Mouse (Mus musculus): ENCODE results near the gene Smarca2. TPM values are rescaled to one million over a fixed set of nuclear protein-coding genes. Genes with fewer than 3 reads are reported as not detected.
A peak's percentile ranks its signal among the peaks of the same experiment; 100 is the strongest.
"Not testable (repeated sequence)": the region's sequence is repeated elsewhere in the genome, so short reads cannot be mapped to it uniquely, and the experiment has no call there.

The Smarca2 gene
- total RNA-seq, 4 experiments from 2014 or later, result 78.3 to 92.2 (median 79.8) TPM

DNA sequence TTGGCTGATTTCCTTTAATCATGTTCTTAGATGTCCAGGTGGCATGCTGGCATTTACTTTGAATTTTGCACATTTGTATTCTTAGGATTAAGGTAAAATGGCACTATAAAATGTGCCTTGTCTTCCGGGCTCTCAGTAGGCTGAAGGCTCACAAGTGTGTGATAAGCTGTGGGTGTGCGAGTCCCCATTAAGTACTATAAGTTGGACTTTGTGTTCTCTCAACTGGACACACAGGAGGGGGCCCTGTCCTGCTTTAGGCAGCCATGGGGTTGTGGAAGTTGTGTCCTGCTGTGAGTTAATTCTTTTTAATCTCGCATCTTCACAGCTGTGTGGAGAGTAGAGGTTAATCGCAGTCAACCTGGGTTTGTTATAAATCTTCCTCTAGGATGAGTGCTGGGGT is 85.7 kb downstream of the Smarca2 start:
- DNase-seq (ENCODE audit: low spot score), result no peak

DNA sequence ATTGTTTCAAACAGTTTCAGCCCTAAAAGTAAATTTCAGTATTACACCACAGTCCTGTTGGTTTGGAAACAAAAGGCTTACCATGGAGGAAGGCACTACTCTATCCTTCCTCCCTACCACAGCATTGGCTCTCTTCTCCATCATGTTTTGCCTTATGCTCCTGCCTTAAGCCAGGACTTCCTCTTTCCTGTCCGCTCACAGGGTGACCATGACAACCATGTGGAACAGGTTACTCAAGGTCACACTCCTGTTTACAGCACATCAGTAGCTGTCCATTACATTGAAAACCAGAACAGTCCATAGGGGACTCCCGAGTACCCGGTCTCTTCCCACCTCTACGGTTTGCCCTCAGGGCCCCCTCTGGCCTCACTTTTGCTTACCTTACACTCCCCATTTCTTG is 92.3 kb downstream of the Smarca2 start:
- DNase-seq (ENCODE audit: low spot score), result no peak

DNA sequence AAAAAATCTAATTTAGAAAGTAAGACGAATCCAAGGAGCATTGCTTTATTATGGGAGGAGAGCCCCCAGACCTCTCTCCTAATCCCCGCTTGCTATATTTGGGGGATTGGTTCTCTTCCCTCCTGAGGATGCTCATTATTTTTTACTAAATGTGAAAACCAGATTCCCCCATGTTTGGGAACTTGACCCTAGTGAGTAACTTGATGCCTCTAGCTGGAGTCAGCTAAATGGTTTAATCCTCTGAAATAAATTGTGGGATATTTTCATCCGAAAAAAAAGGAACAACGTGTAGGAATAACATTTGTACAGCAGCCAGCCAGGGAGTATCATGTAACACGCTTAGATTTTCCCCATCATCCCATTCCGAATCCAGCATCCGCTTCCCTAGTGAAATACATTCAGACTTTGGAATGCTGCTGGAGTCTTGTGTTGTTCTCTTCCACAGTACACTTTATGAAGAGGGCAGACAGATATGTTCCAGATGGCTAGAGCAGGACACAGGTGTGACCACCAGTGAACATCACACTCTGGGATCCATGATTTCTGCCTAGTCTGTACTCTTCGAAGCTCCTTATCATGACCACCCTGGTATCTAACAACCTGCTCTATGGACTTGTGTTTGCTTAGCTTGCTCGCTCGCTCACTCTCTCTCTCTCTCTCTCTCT is 99.8 kb downstream of the Smarca2 start:
- DNase-seq (ENCODE audit: low spot score), result no peak

DNA sequence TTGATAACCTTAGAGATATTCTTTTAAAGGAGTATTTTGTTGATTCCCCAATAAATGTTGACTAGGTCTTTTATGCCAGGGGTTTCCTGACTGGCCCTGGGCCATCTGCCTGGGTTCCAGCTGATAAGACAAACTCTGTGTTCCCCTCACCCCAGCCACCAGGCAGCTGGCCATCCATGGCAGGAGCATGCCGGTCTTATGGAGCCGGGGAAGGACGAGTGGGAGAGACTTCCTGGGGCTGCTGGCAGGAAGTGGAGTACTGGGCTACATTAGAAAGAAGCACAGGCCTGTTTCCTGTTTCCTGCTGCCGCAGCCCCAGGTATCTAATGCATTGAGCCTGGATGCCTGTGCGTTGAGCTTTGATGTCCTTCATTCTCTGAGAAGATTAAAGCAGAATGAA is 102.1 kb downstream of the Smarca2 start:
- DNase-seq (ENCODE audit: low spot score), result no peak

DNA sequence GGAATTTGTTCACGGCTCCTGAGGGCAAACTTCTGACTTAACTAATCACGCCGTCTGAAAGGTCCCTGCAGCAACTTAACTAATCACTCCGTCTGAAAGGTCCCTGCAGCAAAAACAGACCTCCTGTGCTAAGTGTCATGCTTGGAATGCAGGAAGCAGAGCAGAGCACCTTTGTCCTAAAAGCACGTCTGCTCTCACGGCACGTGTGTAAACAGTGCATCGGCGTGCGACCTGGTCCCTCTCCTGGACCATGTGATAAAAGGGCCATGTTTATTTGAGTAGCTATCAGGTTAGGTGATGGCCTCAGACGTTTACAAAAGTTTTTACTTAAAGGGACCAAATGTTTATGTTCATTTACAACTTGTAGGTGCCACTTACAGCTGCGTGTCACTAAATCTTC is 104.2 kb downstream of the Smarca2 start:
- DNase-seq (ENCODE audit: low spot score), result no peak

DNA sequence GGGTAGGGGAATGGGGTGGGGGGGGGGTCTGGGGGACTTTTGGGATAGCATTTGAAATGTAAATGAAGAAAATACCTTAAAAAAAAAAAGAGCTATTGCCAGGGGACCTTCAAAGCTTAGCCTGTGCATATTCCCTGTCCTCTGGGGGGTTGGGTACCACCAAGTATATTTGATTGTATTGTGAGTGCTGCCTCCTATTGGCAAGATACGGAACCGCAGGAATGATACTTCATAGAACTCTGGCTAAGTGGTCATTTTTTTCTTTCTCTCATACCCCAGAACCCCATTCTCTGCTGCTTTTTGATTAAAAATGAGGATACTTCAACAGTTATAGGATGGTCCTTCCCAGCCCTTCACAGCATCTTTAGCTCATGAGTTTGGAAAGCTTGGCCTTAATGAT is 106.4 kb downstream of the Smarca2 start:
- DNase-seq (ENCODE audit: low spot score), result no peak

DNA sequence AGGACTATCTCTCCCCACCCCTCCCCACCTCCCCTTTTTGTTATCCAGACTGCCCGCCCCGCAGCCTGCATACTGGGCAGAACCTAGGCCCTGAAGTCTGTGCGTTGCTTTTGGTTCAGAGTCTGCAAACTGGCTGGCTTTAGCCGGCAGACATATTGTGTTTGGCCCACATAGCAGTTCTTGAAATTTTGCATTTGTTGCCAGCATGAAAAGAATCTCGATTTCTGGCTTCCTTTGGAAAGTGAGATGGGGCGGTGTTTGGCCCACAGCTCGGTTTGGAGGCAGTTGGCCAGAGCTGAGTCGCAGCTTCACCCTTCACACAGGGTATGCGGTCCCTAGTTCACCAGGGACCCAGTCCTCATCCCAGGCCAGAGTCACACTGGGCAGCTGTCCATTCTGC is 111.4 kb downstream of the Smarca2 start:
- peak; percentile 24 for DNase-seq (ENCODE audit: low spot score)

DNA sequence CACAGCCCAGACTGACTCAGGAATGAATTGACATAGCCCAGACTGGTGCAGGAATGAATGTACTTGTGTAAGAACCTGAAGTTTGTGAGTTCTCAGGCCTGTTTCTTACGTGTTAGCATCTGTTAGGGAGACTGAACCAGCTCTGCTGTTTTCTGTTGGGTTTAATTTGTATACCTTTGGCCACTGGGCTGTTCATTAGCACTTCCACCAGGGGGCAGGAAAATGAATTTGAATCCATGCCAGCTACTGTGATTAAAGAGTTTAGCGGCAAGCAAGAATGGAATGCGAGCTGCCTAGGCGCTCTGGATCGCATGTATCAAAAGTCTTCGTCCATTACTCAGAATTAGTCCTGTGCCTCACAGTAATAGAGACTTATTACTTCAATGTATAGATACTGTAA is 113.4 kb downstream of the Smarca2 start:
- DNase-seq (ENCODE audit: low spot score), result peak; percentile 81

DNA sequence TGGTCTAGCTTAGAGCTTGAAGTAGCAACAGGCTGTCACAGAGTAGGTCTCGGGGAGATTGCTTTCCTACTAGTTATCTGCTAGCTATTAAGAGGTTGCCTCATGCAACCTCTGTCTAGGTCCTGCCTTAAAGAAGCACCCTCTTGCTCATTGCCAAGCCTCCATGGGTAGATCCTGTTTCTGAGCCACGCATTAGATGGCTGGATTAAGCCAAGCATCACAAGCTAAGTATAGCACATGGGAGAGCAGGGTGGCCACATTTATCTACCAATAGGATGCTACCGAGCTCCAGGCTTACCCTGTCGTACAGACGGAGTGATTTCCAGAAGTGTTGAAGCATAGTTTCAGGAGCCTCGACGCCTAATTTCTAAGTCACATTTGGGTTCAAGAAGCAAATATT is 114.3 kb downstream of the Smarca2 start:
- no peak for DNase-seq (ENCODE audit: low spot score)

DNA sequence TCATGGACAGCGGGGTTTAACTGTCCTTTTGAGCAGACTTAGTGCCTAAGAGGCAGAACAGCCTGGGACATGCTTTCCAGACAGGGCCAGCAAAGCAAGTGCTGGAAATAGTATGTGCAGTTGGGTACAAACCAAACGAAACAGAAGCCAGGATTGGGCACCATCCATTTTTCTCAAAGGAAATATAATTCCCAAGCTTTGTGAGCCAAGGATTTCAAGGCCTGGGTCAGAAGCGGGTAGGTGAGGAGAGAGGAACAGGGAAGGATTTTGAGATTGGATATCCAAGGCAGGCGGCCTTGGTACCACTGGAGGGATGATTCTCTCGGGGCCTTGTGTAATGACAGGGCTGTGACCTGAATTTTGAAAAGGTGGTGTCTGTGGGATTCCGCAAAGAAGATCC is 116.9 kb downstream of the Smarca2 start:
- no peak for DNase-seq (ENCODE audit: low spot score)

DNA sequence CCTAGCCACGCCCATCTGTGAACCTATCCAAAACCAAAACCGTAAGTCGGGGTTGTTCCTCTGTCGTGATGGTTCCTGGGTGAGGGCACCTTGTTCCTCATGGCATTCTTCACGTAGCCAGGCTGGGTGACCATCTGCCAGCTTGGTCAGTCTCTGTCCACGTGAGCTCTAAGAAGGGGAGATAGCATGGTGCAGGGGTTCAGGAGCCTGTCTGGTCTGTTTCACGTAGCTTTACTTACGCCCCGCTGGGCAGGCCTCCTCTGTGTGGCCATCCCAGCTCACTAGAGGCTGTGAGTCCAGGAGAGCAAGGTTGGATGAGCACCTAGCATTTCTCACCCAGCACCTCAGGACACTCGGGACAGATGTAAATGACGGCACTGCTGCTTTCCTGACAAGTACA is 119.0 kb downstream of the Smarca2 start:
- no peak for DNase-seq (ENCODE audit: low spot score)

DNA sequence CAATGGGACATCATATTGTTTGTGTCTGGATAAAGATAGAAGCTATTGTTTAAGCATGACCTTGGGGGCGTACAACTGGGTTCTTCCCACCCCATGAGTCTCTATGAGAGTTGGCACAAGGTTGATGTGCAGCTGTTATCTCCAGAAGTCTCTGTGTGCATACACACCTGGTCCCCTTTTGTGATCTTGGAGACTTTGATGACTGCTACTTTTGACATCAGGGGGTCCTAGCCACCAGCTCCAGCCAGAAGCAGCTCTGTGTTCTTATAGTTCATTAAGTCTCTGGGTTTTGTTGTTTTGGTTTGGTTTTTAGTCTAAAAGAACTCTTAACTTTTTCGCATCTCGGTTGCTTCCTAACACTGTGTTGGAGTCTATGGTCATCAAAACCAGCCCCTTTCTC is 119.8 kb downstream of the Smarca2 start:
- DNase-seq (ENCODE audit: low spot score), result no peak

DNA sequence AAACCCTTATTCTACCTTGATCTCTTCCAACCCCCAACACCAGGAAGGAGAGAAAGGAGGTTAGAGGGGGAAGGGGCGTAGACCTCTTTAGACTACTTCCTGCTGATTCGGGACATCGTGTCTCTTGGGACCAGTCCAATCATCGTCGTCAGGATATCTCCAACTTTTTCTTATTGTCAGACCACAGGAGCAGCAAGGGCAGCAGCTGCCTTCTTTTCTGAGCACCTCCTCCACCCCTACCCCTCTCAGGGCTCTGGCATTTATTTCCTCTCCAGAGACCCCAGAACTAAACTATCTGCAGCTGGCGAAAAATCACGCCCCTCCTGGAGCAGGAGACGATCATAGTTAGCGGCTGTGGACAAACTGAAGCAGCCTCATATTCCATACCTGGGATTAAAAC is 122.9 kb downstream of the Smarca2 start:
- DNase-seq (ENCODE audit: low spot score), result no peak

DNA sequence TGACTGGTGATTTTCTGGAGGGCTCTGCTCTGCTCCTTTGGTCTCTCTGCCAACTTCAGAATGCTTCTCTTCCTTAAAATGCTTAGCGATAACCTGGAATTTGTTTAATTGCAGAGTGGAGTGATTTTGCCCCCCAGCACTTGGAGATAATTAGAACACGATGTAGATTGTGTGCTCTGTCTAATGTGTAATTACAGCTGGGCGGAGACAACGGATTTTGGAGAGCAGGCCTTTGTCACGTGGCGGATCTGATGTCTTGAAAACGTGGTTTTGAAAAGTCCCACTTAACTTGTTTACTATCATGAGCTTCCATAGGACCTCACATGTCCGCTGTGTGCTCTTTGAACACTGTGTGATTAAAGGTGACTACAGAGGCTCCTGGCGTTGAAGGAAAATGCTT is 125.6 kb downstream of the Smarca2 start:
- no peak for DNase-seq (ENCODE audit: low spot score)

DNA sequence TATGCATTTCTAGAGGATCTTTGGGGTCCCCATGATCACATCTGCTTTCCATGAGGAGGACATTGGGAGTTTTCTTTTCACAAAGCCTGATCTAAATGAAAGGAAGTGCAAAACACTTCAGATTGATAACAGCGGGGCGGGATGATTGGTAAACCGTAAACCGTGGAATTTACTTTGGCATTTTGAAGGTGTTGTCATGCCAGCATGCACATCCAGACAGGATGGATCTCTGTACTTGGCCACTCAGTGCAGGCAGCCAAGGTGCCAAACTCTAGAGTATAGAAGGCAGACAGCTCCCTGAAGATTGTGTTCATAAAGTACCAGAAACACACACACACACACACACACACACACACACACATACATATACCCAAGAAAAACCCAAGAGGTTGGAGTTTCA is 126.3 kb downstream of the Smarca2 start:
- no peak for DNase-seq (ENCODE audit: low spot score)

DNA sequence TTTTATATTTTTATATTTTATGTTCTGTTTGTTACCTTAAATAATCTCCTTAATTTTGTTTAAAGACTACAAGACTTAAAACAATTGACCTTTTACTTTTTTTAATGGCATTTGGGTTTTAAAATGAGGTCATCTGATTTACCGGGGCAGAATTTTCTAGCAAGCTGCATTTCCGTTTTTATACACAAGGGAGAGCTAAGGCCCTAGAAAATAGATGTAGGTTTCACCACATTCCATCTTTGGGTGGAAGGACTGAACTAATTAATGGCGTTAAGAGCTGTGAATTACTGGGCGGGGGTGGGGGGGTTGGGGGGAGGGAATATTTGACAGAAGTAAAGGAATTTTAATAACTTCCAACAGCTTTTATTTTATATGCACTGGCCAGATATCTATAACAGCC is 127.0 kb downstream of the Smarca2 start:
- no peak for DNase-seq (ENCODE audit: low spot score)

DNA sequence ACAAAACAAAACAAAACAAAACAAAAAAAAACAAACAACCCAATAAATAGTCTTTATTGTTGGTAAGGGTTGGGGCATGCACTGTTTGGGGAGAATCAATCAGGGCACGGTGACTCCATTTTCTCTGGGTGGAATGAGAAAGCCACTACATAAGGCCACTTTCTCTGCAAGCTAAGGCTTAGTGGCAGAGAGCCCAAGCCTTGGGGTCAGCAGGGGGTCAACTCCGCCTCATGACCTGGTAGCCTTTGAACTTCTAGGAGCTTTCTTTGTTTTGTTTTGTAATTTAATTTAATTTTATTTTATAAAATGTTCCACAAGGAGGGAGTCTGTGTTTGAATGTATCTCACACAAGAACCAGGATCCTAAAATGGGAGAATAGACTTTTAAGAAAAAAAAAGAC is 128.2 kb downstream of the Smarca2 start:
- DNase-seq (ENCODE audit: low spot score), result no peak

DNA sequence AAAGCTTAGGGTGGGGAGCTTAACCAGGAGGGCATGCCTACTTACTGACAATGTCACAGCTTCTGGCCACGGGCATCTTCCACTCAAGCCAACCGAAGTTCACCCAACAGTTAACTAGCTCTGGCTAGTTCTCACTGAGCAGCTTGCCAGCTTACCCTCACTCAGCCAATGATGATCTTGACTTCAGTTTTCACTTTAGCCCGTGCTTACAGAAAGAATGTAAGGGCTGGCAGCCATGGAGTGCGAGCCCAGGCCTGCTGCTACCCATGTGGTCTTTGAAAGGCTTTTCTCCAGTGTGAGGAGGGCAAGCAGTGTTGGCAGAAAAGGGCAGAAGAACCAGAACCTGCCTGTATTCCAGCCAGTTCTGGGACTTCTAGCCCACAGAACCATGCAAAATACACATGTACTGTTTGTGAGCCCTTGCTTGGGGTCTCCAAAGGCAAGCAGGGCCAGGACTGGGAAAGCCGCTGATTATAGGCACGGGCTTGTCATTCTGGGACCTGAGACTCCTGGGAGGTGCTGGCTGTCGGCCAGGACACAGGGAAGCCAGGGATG is 128.8 kb downstream of the Smarca2 start:
- DNase-seq (ENCODE audit: low spot score), result no peak

DNA sequence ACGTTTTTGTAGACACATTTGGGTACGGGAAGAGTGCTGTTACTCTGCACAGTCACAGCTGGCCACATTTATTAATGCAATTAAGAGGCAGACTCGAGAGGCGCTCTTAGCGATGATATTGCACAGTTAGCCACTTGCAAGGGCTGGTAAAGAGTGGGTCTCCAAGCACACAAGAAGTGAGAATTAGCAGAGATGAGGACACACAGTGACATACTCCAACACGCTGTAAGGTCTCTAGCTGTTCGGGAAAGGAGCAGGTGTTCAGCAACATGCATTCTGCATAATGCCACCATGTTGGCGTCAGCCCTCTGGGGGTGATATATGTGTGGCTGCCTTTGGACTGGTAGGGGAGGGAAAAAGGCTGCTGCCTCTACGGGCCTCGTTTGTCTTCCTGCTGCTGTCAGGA is 129.9 kb downstream of the Smarca2 start:
- DNase-seq (ENCODE audit: low spot score), result no peak

DNA sequence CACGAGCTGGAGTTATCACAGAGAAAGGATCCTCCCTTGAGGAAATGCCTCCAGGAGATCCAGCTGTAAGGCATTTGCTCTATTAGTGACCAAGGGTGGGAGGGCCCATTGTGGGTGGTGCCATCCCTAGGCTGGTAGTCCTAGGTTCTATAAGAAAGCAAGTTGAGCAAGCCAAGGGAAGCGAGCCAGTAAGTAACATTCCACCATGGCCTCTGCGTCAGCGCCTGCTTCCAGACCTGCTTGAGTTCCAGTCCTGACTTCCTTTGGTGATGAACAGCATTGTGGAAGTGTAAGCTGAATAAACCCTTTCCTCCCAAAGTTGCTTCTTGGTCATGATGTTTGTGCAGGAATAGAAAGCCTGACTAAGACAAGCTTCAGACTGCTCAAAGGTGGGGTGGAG is 140.2 kb downstream of the Smarca2 start:
- not testable (repeated sequence) for DNase-seq (ENCODE audit: low spot score)

DNA sequence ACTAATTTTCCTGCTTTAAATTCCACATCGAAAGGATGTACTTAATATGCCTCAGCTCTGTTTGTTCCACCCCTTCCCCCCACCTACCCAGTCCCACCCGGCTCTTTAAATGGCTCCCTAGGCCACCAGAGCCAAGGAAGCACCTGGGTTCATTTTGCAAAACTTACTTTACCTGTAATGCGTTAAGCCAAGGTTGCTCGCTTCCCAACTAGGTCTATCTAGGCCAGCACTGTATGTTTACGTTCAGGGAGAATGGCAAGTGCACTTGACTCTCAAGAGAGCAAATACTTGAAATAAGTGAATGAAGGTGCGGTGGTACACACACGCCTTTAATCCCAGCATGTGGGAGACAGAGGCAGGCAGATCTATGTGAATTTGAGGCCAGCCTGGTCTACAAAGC is 140.7 kb downstream of the Smarca2 start:
- DNase-seq (ENCODE audit: low spot score), result no peak

DNA sequence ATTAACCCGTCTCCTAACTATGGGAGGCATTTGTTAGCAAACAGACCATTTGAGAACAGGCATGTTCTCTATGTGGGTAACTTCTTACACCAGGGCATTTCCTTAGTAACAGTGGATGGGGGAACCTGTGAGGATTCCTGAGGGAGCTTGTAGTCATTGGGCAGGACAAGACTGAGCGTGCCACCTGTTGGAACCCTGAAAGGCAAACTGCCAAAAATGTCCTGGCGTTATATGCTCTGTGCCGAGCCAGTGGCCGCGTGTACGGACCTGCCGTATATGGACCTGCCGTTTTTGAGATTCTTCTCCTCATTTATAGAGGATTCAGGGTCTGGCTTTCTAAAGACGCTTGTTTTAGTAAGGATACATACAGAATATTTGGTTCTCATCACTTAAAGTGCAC is 141.4 kb downstream of the Smarca2 start:
- no peak for DNase-seq (ENCODE audit: low spot score)

DNA sequence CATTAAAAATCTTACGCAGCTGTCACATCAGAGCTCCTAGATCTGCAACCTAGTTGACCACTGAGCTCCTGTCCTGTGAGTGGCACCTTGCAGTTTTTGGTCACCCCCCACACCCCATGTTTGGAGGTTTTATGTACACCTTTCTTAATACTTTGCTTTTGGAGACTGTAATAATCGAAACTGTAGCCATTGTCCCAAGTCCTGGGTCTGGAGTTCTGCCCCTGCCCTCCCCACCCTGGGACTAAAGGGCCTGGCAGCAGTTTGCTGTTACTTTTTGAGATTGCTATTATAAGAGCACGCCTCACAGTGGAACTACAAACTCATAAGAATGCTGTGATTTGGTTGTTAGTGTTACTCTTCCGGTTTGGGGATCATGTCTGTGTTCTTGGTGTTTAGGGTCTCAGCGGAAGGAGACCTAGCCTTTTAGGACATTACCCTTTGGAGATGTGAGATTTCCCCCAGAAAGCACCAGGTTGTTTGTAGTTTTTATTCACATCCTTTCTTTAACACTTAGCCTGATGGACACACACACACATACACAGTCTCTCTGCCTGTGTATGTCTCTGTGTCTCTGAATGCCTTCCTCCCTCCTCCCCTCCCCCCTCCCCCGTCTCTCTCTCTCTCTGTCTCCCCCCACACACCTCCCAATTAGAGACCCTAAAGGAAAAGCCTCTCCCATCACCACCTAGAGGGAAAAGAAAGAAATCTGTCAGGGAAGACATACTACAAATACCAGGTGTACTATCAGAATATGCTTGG is 142.0 kb downstream of the Smarca2 start:
- DNase-seq (ENCODE audit: low spot score), result no peak
